Mouse (Mus musculus) Muller cell, postnatal 12 days (primary cell): ENCODE results near the gene Taar4.

Experiments
- DNase-seq: peaks from one replicate; pipeline ENCODE4 v3.0.0-alpha.2; 2015; ENCODE audit errors: inconsistent ontology term

Gene Taar4

GRCm38 (mm10) chr10:23960444-23960915, at the start of gene Taar4:
Taar4 (plus strand) TSS chr10:23960494.
- no peak for DNase-seq

- DNase-seq = no peak
Observed at GRCm38 (mm10) chr10:23920056-23920455, 40.2 kb upstream of the Taar4 start, which contains the start of gene Taar1. Taar1 (plus strand) TSS chr10:23920356.

GRCm38 (mm10) chr10:23922468-23922867, 37.8 kb upstream of the Taar4 start:
- no peak for DNase-seq

GRCm38 (mm10) chr10:23923941-23924340, 36.4 kb upstream of the Taar4 start:
- DNase-seq = no peak

- DNase-seq = no peak
Observed at GRCm38 (mm10) chr10:23937613-23938012, 22.7 kb upstream of the Taar4 start.

GRCm38 (mm10) chr10:23938312-23938711, 22.0 kb upstream of the Taar4 start, which contains the start of gene Taar2:
Taar2 (plus strand) TSS chr10:23938572.
- no peak for DNase-seq

GRCm38 (mm10) chr10:23942465-23942864, 17.8 kb upstream of the Taar4 start:
- DNase-seq = no peak

GRCm38 (mm10) chr10:23948026-23948425, 12.3 kb upstream of the Taar4 start:
- no peak for DNase-seq

GRCm38 (mm10) chr10:23949508-23950005, 10.7 kb upstream of the Taar4 start, which contains the start of gene Taar3:
Taar3 (plus strand) TSS chr10:23949558.
- no peak for DNase-seq

- no peak for DNase-seq
Observed at GRCm38 (mm10) chr10:23951714-23952113, 8.6 kb upstream of the Taar4 start.

GRCm38 (mm10) chr10:23959071-23959470, 1.2 kb upstream of the Taar4 start:
- DNase-seq = no peak

- DNase-seq = no peak
Observed at GRCm38 (mm10) chr10:23963444-23963843, 3.1 kb downstream of the Taar4 start.

GRCm38 (mm10) chr10:23964921-23965610, 4.8 kb downstream of the Taar4 start:
- no peak for DNase-seq

GRCm38 (mm10) chr10:23970656-23971165, 10.4 kb downstream of the Taar4 start, which contains the start of gene Taar5:
Taar5 (plus strand) TSS chr10:23970706.
- no peak for DNase-seq

GRCm38 (mm10) chr10:23971256-23971655, 11.0 kb downstream of the Taar4 start:
- DNase-seq = no peak

- no peak for DNase-seq
Observed at GRCm38 (mm10) chr10:23977958-23978357, 17.7 kb downstream of the Taar4 start.

GRCm38 (mm10) chr10:23978901-23979705, 18.8 kb downstream of the Taar4 start:
- DNase-seq = peak; percentile 92

GRCm38 (mm10) chr10:23985546-23985945, 25.3 kb downstream of the Taar4 start, which contains the start of gene Taar6:
Taar6 (minus strand) TSS chr10:23985646.
- DNase-seq = no peak

- DNase-seq = no peak
Observed at GRCm38 (mm10) chr10:23986419-23986818, 26.1 kb downstream of the Taar4 start.

GRCm38 (mm10) chr10:23993381-23993780, 33.1 kb downstream of the Taar4 start, which contains the start of gene Taar7a:
Taar7a (minus strand) TSS chr10:23993481.
- no peak for DNase-seq

- no peak for DNase-seq
Observed at GRCm38 (mm10) chr10:23999639-24000038, 39.3 kb downstream of the Taar4 start, which contains the start of gene Taar7b. Taar7b (plus strand) TSS chr10:23999939.

- DNase-seq = peak; percentile 17
Observed at GRCm38 (mm10) chr10:24006442-24006841, 46.1 kb downstream of the Taar4 start.
